Mouse (Mus musculus): ENCODE measurements around the gene Hmg20a.

GRCm38 (mm10) chr9:56507682-56508061 lies 89.3 kb downstream of the Hmg20a start:
- TF ChIP-seq CHD2 (IDR thresholded peaks at IDR 0.05; ENCODE audit: low read depth, low read length): no peak
- TF ChIP-seq ZNF384 (IDR thresholded peaks at IDR 0.05; ENCODE audit: low read depth, low read length): no peak
- no peak for TF ChIP-seq ZC3H11A (IDR thresholded peaks at IDR 0.05; ENCODE audit: borderline replicate concordance, low read depth, low read length)

All from ES-E14 (cell line).